Mouse (Mus musculus): Measurements from ENCODE around the gene Sec1. TPM values are rescaled to one million over a fixed set of nuclear protein-coding genes. Genes with fewer than 3 reads are reported as not detected.

Sec1 gene
- polyA plus RNA-seq, 1 experiment from 2014 or later, result 0.52 TPM

GRCm38 (mm10) chr7:45682144-45683126, 11.8 kb downstream of the Sec1 start:
- peak; percentile 87 for ATAC-seq (replicated peaks; ENCODE audit: low FRiP score)
- H3K4me2 ChIP-seq (ENCODE audit: low read depth, low read length, severe bottlenecking), result peak overlapping the region; percentile 26; the same call in 1 of the 2 replicates
- H3K4me3 ChIP-seq (ENCODE audit: low read depth, low read length), result peak overlapping the region; percentile 11; the same call in 1 of the 2 replicates
- no peaks in the 10 kb centered on the region for H3K27me3 ChIP-seq (ENCODE audit: control insufficient read depth, insufficient read depth, low read length)
- no peaks in the 10 kb centered on the region for H3K9me3 ChIP-seq (ENCODE audit: control insufficient read depth, low read length)
- H3K36me3 ChIP-seq (ENCODE audit: control insufficient read depth, insufficient read depth, low read length), result no peaks in the 10 kb centered on the region
- H3K4me1 ChIP-seq (replicated peaks; ENCODE audit: control insufficient read depth, insufficient read depth, low read length), result no peaks in the 10 kb centered on the region; the same call in 1 of the 2 replicates
- WGBS, result 31% methylated on average over 14 of the region's 14 CpGs
- DNase-seq (ENCODE audit: low spot score), result peak; percentile 95
- H3K9ac ChIP-seq (ENCODE audit: low read length), result peak overlapping the region; percentile 54
- H3K27ac ChIP-seq (ENCODE audit: low read depth, low read length), result no peak overlapping the region

GRCm38 (mm10) chr7:45681046-45681736, 13.0 kb downstream of the Sec1 start:
- DNase-seq (ENCODE audit: low spot score), result no peak
- 87% methylated on average over 8 of the region's 8 CpGs for WGBS
- no peak for ATAC-seq (replicated peaks; ENCODE audit: low FRiP score)
- Histone ChIP-seq H3K4me1 (replicated peaks; ENCODE audit: control insufficient read depth, insufficient read depth, low read length) (no peaks in the 10 kb centered on the region; the same call in 1 of the 2 replicates), H3K36me3 (ENCODE audit: control insufficient read depth, insufficient read depth, low read length) (no peaks in the 10 kb centered on the region), H3K4me3 (ENCODE audit: low read depth, low read length) (no peak overlapping the region), H3K9ac (ENCODE audit: low read length) (no peak overlapping the region), H3K27me3 (ENCODE audit: control insufficient read depth, insufficient read depth, low read length) (no peaks in the 10 kb centered on the region), H3K27ac (ENCODE audit: low read depth, low read length) (no peak overlapping the region), H3K4me2 (ENCODE audit: low read depth, low read length, severe bottlenecking) (no peak overlapping the region), H3K9me3 (ENCODE audit: control insufficient read depth, low read length) (no peaks in the 10 kb centered on the region)

- no peaks in the 10 kb centered on the region for H3K27me3 ChIP-seq (ENCODE audit: control insufficient read depth, insufficient read depth, low read length)
- no peaks in the 10 kb centered on the region; the same call in 1 of the 2 replicates for H3K4me1 ChIP-seq (replicated peaks; ENCODE audit: control insufficient read depth, insufficient read depth, low read length)
- no peaks in the 10 kb centered on the region for H3K9me3 ChIP-seq (ENCODE audit: control insufficient read depth, low read length)
- DNase-seq (ENCODE audit: low spot score) (no peak), ATAC-seq (replicated peaks; ENCODE audit: low FRiP score) (no peak)
- no peak overlapping the region for H3K9ac ChIP-seq (ENCODE audit: low read length)
- 65% methylated on average over 14 of the region's 14 CpGs for WGBS
- no peaks in the 10 kb centered on the region for H3K36me3 ChIP-seq (ENCODE audit: control insufficient read depth, insufficient read depth, low read length)
- H3K4me2 ChIP-seq (ENCODE audit: low read depth, low read length, severe bottlenecking), result no peak overlapping the region
- no peak overlapping the region for H3K27ac ChIP-seq (ENCODE audit: low read depth, low read length)
- no peak overlapping the region for H3K4me3 ChIP-seq (ENCODE audit: low read depth, low read length)
These were observed 14.1 kb downstream of the Sec1 start for GRCm38 (mm10) chr7:45679966-45680621.

- Histone ChIP-seq H3K27me3 (ENCODE audit: control insufficient read depth, insufficient read depth, low read length) (no peaks in the 10 kb centered on the region), H3K27ac (ENCODE audit: low read depth, low read length) (no peak overlapping the region), H3K4me3 (ENCODE audit: low read depth, low read length) (no peak overlapping the region), H3K4me2 (ENCODE audit: low read depth, low read length, severe bottlenecking) (no peak overlapping the region), H3K9me3 (ENCODE audit: control insufficient read depth, low read length) (no peaks in the 10 kb centered on the region), H3K9ac (ENCODE audit: low read length) (no peak overlapping the region), H3K4me1 (replicated peaks; ENCODE audit: control insufficient read depth, insufficient read depth, low read length) (no peaks in the 10 kb centered on the region; the same call in 1 of the 2 replicates), H3K36me3 (ENCODE audit: control insufficient read depth, insufficient read depth, low read length) (no peaks in the 10 kb centered on the region)
- ATAC-seq (replicated peaks; ENCODE audit: low FRiP score), result no peak
- WGBS, result 89% methylated on average over 14 of the region's 14 CpGs
- no peak for DNase-seq (ENCODE audit: low spot score)
These were observed 15.7 kb downstream of the Sec1 start for GRCm38 (mm10) chr7:45678513-45678912.

- Histone ChIP-seq H3K4me1 (replicated peaks; ENCODE audit: control insufficient read depth, insufficient read depth, low read length) (no peaks in the 10 kb centered on the region; the same call in 1 of the 2 replicates), H3K9ac (ENCODE audit: low read length) (no peak overlapping the region), H3K4me3 (ENCODE audit: low read depth, low read length) (no peak overlapping the region), H3K4me2 (ENCODE audit: low read depth, low read length, severe bottlenecking) (no peak overlapping the region), H3K9me3 (ENCODE audit: control insufficient read depth, low read length) (no peaks in the 10 kb centered on the region), H3K27me3 (ENCODE audit: control insufficient read depth, insufficient read depth, low read length) (no peaks in the 10 kb centered on the region), H3K36me3 (ENCODE audit: control insufficient read depth, insufficient read depth, low read length) (no peaks in the 10 kb centered on the region), H3K27ac (ENCODE audit: low read depth, low read length) (no peak overlapping the region)
- DNase-seq (ENCODE audit: low spot score) (no peak), ATAC-seq (replicated peaks; ENCODE audit: low FRiP score) (no peak)
- whole genome bisulfite sequencing, result 85% methylated on average over 7 of the region's 7 CpGs
These were observed 16.4 kb downstream of the Sec1 start for GRCm38 (mm10) chr7:45677627-45678295.

- H3K9ac ChIP-seq (ENCODE audit: low read length), result no peak overlapping the region
- no peaks in the 10 kb centered on the region for H3K4me1 ChIP-seq (replicated peaks; ENCODE audit: control insufficient read depth, insufficient read depth, low read length)
- H3K36me3 ChIP-seq (ENCODE audit: control insufficient read depth, insufficient read depth, low read length), result no peaks in the 10 kb centered on the region
- no peak overlapping the region for H3K27ac ChIP-seq (ENCODE audit: low read depth, low read length)
- DNase-seq (ENCODE audit: low spot score) (no peak), ATAC-seq (replicated peaks; ENCODE audit: low FRiP score) (no peak)
- H3K9me3 ChIP-seq (ENCODE audit: control insufficient read depth, low read length), result no peaks in the 10 kb centered on the region
- H3K4me3 ChIP-seq (ENCODE audit: low read depth, low read length), result no peak overlapping the region
- no peaks in the 10 kb centered on the region for H3K27me3 ChIP-seq (ENCODE audit: control insufficient read depth, insufficient read depth, low read length)
- H3K4me2 ChIP-seq (ENCODE audit: low read depth, low read length, severe bottlenecking), result no peak overlapping the region
- WGBS, result 96% methylated on average over 9 of the region's 9 CpGs
These were observed 25.3 kb downstream of the Sec1 start for GRCm38 (mm10) chr7:45668921-45669320.

- H3K27ac ChIP-seq (ENCODE audit: low read depth, low read length), result no peak overlapping the region
- H3K9ac ChIP-seq (ENCODE audit: low read length), result no peak overlapping the region
- H3K36me3 ChIP-seq (ENCODE audit: control insufficient read depth, insufficient read depth, low read length), result no peaks in the 10 kb centered on the region
- H3K27me3 ChIP-seq (ENCODE audit: control insufficient read depth, insufficient read depth, low read length), result no peaks in the 10 kb centered on the region
- no peaks in the 10 kb centered on the region for H3K9me3 ChIP-seq (ENCODE audit: control insufficient read depth, low read length)
- H3K4me3 ChIP-seq (ENCODE audit: low read depth, low read length), result no peak overlapping the region
- DNase-seq (ENCODE audit: low spot score), result no peak
- no peak overlapping the region for H3K4me2 ChIP-seq (ENCODE audit: low read depth, low read length, severe bottlenecking)
- ATAC-seq (replicated peaks; ENCODE audit: low FRiP score), result no peak
- WGBS, result 80% methylated on average over 14 of the region's 14 CpGs
- H3K4me1 ChIP-seq (replicated peaks; ENCODE audit: control insufficient read depth, insufficient read depth, low read length), result no peaks in the 10 kb centered on the region
These were observed 26.4 kb downstream of the Sec1 start for GRCm38 (mm10) chr7:45667761-45668160.

GRCm38 (mm10) chr7:45666161-45666560, 28.0 kb downstream of the Sec1 start, which contains the start of gene Fut2:
Fut2 (minus strand) TSS chr7:45666394.
- Histone ChIP-seq H3K4me1 (replicated peaks; ENCODE audit: control insufficient read depth, insufficient read depth, low read length) (no peaks in the 10 kb centered on the region), H3K4me3 (ENCODE audit: low read depth, low read length) (no peak within 1 kb of the TSS), H3K9ac (ENCODE audit: low read length) (no peak within 1 kb of the TSS), H3K27me3 (ENCODE audit: control insufficient read depth, insufficient read depth, low read length) (no peaks in the 10 kb centered on the region), H3K27ac (ENCODE audit: low read depth, low read length) (no peak within 1 kb of the TSS), H3K4me2 (ENCODE audit: low read depth, low read length, severe bottlenecking) (no peak within 1 kb of the TSS), H3K36me3 (ENCODE audit: control insufficient read depth, insufficient read depth, low read length) (no peaks in the 10 kb centered on the region), H3K9me3 (ENCODE audit: control insufficient read depth, low read length) (no peaks in the 10 kb centered on the region)
- 85% methylated on average over 7 of the region's 7 CpGs for WGBS
- ATAC-seq (replicated peaks; ENCODE audit: low FRiP score) (no peak), DNase-seq (ENCODE audit: low spot score) (no peak)
